Mouse (Mus musculus) urinary bladder, postnatal 25 days (tissue): ENCODE data around the gene Slc25a45.

Experiments
- DNase-seq: peaks from one replicate; pipeline ENCODE4 v3.0.0; 2022; ENCODE audit warnings: low spot score

Gene Slc25a45

DNA sequence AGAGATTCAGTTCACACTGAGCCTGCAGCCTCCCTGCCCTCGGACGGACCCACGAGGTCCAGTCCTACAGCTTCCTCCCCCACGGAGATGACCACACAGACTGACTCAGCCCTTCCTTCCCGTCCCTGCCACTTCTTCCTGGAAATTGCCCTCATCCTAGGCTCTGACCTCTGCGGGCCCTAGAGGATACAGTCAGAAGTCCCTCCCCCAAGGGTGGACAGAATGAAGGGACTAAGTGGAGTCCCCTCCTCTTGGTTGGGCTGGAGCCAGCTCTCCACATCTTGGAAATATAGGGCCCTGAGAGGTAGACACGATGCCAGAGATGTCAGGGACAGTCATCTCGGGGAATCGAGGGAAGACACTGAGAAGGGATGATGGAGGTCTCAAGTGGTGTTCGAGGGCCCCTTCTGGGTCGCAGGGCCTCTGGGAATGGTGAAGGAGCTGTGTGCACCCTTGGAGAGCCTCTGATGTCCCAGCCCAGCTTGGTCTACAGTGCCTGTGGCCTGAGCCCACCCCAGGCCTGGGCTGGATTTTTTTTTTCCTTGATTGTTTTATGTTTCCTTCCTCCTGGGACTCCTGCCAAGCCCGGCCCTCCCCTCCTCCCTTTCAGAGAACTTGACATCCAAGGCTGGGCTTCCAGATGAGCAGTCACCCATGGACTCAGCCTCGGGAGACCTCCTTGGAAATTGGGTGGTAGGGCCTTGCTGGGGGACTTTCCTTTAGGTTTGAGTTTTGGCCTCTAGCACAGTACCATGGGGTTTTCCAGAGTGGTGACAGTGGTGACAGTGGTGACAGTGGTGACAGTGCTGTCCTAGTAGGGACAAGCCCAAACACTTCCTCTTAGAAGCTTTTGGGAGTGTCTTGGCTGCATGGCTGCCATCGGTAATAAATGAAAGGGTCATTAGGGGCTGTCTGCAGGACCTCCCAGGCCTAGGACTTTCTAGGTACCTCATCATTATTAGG, 52.3 kb downstream of the Slc25a45 start:
- DNase-seq = no peak

DNA sequence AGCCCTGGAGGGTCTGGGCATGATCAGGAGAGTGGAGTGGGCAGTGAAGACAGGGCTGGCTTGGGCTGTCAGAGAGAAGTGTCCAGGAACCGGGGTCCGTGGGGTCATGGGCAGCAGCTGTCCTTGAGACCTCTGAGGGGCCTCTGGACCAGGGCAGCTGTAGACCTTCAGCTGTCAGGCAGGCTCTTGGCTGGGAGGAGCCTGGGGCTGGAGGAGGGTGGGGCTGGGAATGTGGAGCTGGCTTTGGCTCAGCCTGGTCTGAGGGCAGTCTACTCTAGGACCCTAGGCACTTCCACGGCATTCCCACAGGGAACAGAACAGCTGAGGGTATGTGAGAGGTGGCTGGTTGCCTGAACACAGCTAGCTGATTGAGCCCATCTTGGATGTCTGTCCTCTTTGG, 57.7 kb downstream of the Slc25a45 start:
- peak; percentile 52 for DNase-seq
